Mouse (Mus musculus): Measurements from ENCODE around the gene Slc12a7. TPM values are rescaled to one million over a fixed set of nuclear protein-coding genes. Genes with fewer than 3 reads are reported as not detected.

Gene Slc12a7
- polyA plus RNA-seq, 1 experiment from 2014 or later: 20.1 TPM

- ATAC-seq (ENCODE audit: insufficient number of reproducible peaks, insufficient read depth, low FRiP score, low read depth): no peak
- Histone ChIP-seq H3K9me3 (ENCODE audit: control insufficient read depth, low read depth, low read length) (no peaks in the 10 kb centered on the region), H3K9ac (replicated peaks; ENCODE audit: low read depth, low read length) (no peak overlapping the region), H3K27ac (ENCODE audit: low read length) (no peak overlapping the region), H3K4me3 (ENCODE audit: low read depth, low read length) (no peak overlapping the region), H3K4me1 (ENCODE audit: control insufficient read depth, insufficient read depth, low read length) (no peaks in the 10 kb centered on the region), H3K27me3 (ENCODE audit: control insufficient read depth, insufficient read depth, low read length) (no peaks in the 10 kb centered on the region), H3K36me3 (ENCODE audit: control insufficient read depth, insufficient read depth, low read length) (peaks cover 1% of the 10 kb centered on the region; the same call in 1 of the 2 replicates), H3K4me2 (replicated peaks; ENCODE audit: low read depth, low read length) (no peak overlapping the region)
- 89% methylated on average over 7 of the region's 7 CpGs for WGBS
Observed at GRCm38 (mm10) chr13:73821251-73821650, 88.4 kb downstream of the Slc12a7 start.

DNA sequence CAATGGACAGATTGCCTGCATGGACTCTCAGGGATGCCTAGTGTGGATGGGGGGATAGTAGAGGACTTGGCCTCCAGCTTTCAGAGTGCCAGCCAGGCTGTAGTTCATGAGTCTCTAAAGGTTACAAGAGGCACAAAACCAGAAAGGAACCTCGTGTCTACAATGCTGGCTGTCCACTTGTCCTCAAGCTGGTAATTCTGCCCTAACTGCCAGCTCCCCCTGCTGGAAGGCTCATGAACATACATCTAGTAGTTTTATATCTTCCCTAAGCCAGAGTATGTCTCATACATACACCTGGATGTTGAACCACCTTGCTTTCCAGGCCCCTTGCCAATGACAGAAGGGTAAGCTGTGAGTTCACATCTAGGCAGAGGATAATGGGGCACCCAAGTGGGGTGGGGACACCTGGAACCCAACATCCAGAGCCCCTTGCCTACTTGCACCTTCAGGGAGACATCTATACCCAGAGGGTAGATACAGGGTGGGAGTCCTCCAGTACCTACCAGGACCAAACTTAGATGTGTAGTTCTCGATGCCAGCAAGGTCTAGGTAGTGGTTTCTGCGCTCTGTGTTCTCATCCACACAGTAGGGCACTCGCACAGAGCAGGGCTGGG is 89.4 kb downstream of the Slc12a7 start:
- H3K9ac ChIP-seq (replicated peaks; ENCODE audit: low read depth, low read length): no peak overlapping the region
- no peaks in the 10 kb centered on the region for H3K36me3 ChIP-seq (ENCODE audit: control insufficient read depth, insufficient read depth, low read length)
- ATAC-seq (ENCODE audit: insufficient number of reproducible peaks, insufficient read depth, low FRiP score, low read depth): no peak; the same call in 1 of the 2 replicates
- no peak overlapping the region for H3K27ac ChIP-seq (ENCODE audit: low read length)
- no peak overlapping the region for H3K4me2 ChIP-seq (replicated peaks; ENCODE audit: low read depth, low read length)
- H3K9me3 ChIP-seq (ENCODE audit: control insufficient read depth, low read depth, low read length): no peaks in the 10 kb centered on the region
- no peak overlapping the region for H3K4me3 ChIP-seq (ENCODE audit: low read depth, low read length)
- H3K4me1 ChIP-seq (ENCODE audit: control insufficient read depth, insufficient read depth, low read length): no peaks in the 10 kb centered on the region
- 65% methylated on average over 4 of the region's 4 CpGs for WGBS
- no peaks in the 10 kb centered on the region for H3K27me3 ChIP-seq (ENCODE audit: control insufficient read depth, insufficient read depth, low read length)

DNA sequence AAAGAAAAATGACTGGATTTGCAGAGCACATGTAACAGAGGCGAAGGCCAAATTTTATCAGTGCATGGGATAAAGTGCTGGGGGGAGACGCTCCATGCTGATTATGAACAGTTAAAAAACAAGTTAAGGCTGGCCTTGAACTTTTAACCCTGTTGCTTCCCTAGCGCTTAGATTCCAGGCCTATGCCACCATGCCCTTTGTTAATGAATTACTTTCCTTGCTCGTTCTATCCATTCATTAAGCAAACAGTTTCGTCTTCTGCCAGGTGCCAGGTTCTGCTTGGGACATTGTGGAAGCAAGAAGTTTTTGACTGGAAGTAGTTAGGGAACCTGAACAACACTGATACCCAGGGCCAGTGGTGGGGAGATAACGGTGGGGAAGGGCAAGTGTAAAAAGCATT is 90.8 kb downstream of the Slc12a7 start:
- no peak for ATAC-seq (ENCODE audit: insufficient number of reproducible peaks, insufficient read depth, low FRiP score, low read depth)
- WGBS: 57% methylated on average over 6 of the region's 6 CpGs
- Histone ChIP-seq H3K4me1 (ENCODE audit: control insufficient read depth, insufficient read depth, low read length) (no peaks in the 10 kb centered on the region), H3K36me3 (ENCODE audit: control insufficient read depth, insufficient read depth, low read length) (no peaks in the 10 kb centered on the region), H3K9me3 (ENCODE audit: control insufficient read depth, low read depth, low read length) (no peaks in the 10 kb centered on the region), H3K27me3 (ENCODE audit: control insufficient read depth, insufficient read depth, low read length) (no peaks in the 10 kb centered on the region), H3K4me2 (replicated peaks; ENCODE audit: low read depth, low read length) (no peak overlapping the region), H3K9ac (replicated peaks; ENCODE audit: low read depth, low read length) (no peak overlapping the region), H3K4me3 (ENCODE audit: low read depth, low read length) (no peak overlapping the region), H3K27ac (ENCODE audit: low read length) (no peak overlapping the region)

DNA sequence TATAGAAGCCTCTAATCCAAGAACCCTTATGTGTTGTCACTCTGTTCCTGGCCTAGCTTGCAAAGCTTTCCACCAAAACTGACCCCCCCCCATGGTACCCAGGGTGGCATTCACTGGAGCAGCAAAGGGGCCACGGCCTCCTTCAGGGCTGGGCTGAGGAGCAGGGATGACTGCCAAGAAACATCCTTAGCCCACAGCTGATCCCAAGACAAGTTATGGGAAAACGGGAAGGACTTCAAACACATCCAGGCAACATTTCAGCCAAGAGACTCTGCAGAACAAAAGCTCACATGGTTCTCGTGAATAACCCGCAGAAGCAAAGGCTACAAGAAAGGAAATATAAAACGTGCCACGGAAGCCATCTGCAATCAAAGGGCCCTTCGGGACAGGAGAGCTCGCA is 94.3 kb downstream of the Slc12a7 start:
- Histone ChIP-seq H3K27me3 (ENCODE audit: control insufficient read depth, insufficient read depth, low read length) (no peaks in the 10 kb centered on the region), H3K4me3 (ENCODE audit: low read depth, low read length) (no peak overlapping the region), H3K4me1 (ENCODE audit: control insufficient read depth, insufficient read depth, low read length) (no peaks in the 10 kb centered on the region), H3K9me3 (ENCODE audit: control insufficient read depth, low read depth, low read length) (no peaks in the 10 kb centered on the region), H3K9ac (replicated peaks; ENCODE audit: low read depth, low read length) (no peak overlapping the region), H3K36me3 (ENCODE audit: control insufficient read depth, insufficient read depth, low read length) (no peaks in the 10 kb centered on the region), H3K4me2 (replicated peaks; ENCODE audit: low read depth, low read length) (no peak overlapping the region), H3K27ac (ENCODE audit: low read length) (no peak overlapping the region)
- 81% methylated on average over 8 of the region's 8 CpGs for WGBS
- no peak for ATAC-seq (ENCODE audit: insufficient number of reproducible peaks, insufficient read depth, low FRiP score, low read depth)

DNA sequence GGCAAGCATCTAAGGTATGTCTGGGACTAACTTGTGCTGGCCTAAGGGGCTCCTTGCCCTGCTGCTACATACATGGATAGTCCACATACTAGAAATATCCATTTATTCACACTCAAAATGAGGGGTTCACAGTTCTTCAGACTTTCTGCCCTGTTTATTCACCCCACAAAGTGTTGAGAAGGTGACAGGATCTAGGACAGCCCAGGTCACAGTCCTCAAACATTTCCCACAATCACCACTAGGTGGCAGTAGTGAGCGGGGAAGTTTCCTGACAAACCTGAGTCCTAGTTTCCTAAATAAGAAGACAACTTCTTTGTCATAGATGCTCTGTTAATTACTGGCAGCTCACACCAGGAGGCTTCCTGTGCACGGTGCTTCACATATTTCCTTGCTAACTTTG is 98.6 kb downstream of the Slc12a7 start:
- H3K4me1 ChIP-seq (ENCODE audit: control insufficient read depth, insufficient read depth, low read length): no peaks in the 10 kb centered on the region
- WGBS: 0% methylated on average over 2 of the region's 2 CpGs
- H3K36me3 ChIP-seq (ENCODE audit: control insufficient read depth, insufficient read depth, low read length): no peaks in the 10 kb centered on the region
- H3K4me2 ChIP-seq (replicated peaks; ENCODE audit: low read depth, low read length): no peak overlapping the region
- no peak overlapping the region for H3K27ac ChIP-seq (ENCODE audit: low read length)
- no peak overlapping the region for H3K4me3 ChIP-seq (ENCODE audit: low read depth, low read length)
- H3K9me3 ChIP-seq (ENCODE audit: control insufficient read depth, low read depth, low read length): no peaks in the 10 kb centered on the region
- no peak overlapping the region for H3K9ac ChIP-seq (replicated peaks; ENCODE audit: low read depth, low read length)
- ATAC-seq (ENCODE audit: insufficient number of reproducible peaks, insufficient read depth, low FRiP score, low read depth): no peak; the same call in 1 of the 2 replicates
- no peaks in the 10 kb centered on the region for H3K27me3 ChIP-seq (ENCODE audit: control insufficient read depth, insufficient read depth, low read length)

DNA sequence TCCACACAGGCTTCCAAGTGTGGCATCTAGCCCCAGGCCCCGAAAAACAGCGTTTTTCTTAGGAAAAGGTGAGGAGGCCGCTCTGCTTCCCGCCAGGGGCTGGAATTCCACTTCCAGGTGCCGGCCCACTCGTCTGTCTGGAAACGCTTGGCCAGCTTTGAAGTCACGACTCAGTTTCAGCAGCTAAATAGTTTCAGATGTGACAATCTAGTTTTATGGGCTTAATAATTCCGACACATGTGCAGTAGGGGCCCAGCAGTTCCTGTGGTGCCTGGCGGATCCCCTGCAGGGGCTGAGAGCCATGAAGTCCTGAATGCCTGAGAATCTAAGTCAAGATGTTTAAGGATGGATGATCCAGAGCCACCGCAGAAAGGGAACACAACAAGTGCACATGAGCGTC is 100.9 kb downstream of the Slc12a7 start:
- Histone ChIP-seq H3K27me3 (ENCODE audit: control insufficient read depth, insufficient read depth, low read length) (no peaks in the 10 kb centered on the region), H3K4me1 (ENCODE audit: control insufficient read depth, insufficient read depth, low read length) (0 out of 2 replicates have a peak, but pooled peaks cover 5% of the 10 kb centered on the region), H3K9me3 (ENCODE audit: control insufficient read depth, low read depth, low read length) (no peaks in the 10 kb centered on the region), H3K9ac (replicated peaks; ENCODE audit: low read depth, low read length) (no peak overlapping the region), H3K36me3 (ENCODE audit: control insufficient read depth, insufficient read depth, low read length) (no peaks in the 10 kb centered on the region), H3K4me3 (ENCODE audit: low read depth, low read length) (no peak overlapping the region), H3K4me2 (replicated peaks; ENCODE audit: low read depth, low read length) (no peak overlapping the region), H3K27ac (ENCODE audit: low read length) (no peak overlapping the region)
- 62% methylated on average over 12 of the region's 12 CpGs for WGBS
- ATAC-seq (ENCODE audit: insufficient number of reproducible peaks, insufficient read depth, low FRiP score, low read depth): no peak

DNA sequence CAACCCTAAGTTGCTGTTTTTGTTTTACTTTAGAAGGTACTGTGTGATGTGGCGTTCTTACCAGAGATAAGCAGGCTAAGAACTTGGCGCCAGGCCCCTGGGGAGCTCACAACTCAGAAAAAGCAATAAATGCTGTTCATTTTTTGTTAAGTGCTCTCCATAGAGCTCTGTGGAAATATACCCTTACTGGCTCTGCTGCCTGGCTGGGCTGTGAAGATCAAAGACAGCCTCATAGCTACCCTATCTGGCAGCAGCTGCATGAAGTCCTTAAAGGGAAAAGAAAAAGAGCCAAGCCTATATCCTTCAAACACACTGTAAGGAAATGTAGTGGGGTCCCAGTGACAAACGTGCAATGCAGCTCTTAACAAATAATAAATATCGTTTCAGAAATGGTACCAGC is 102.9 kb downstream of the Slc12a7 start:
- no peak overlapping the region for H3K4me2 ChIP-seq (replicated peaks; ENCODE audit: low read depth, low read length)
- no peaks in the 10 kb centered on the region for H3K36me3 ChIP-seq (ENCODE audit: control insufficient read depth, insufficient read depth, low read length)
- no peak overlapping the region for H3K9ac ChIP-seq (replicated peaks; ENCODE audit: low read depth, low read length)
- 0 out of 2 replicates have a peak, but pooled peaks cover 5% of the 10 kb centered on the region for H3K4me1 ChIP-seq (ENCODE audit: control insufficient read depth, insufficient read depth, low read length)
- 49% methylated on average over 4 of the region's 4 CpGs for WGBS
- H3K4me3 ChIP-seq (ENCODE audit: low read depth, low read length): no peak overlapping the region
- H3K27me3 ChIP-seq (ENCODE audit: control insufficient read depth, insufficient read depth, low read length): no peaks in the 10 kb centered on the region
- no peak overlapping the region; the same call in 1 of the 2 replicates for H3K27ac ChIP-seq (ENCODE audit: low read length)
- no peaks in the 10 kb centered on the region for H3K9me3 ChIP-seq (ENCODE audit: control insufficient read depth, low read depth, low read length)
- ATAC-seq (ENCODE audit: insufficient number of reproducible peaks, insufficient read depth, low FRiP score, low read depth): no peak

GRCm38 (mm10) chr13:73836491-73836890 is 103.6 kb downstream of the Slc12a7 start:
- no peak for ATAC-seq (ENCODE audit: insufficient number of reproducible peaks, insufficient read depth, low FRiP score, low read depth)
- H3K9me3 ChIP-seq (ENCODE audit: control insufficient read depth, low read depth, low read length): no peaks in the 10 kb centered on the region
- no peak overlapping the region for H3K9ac ChIP-seq (replicated peaks; ENCODE audit: low read depth, low read length)

DNA sequence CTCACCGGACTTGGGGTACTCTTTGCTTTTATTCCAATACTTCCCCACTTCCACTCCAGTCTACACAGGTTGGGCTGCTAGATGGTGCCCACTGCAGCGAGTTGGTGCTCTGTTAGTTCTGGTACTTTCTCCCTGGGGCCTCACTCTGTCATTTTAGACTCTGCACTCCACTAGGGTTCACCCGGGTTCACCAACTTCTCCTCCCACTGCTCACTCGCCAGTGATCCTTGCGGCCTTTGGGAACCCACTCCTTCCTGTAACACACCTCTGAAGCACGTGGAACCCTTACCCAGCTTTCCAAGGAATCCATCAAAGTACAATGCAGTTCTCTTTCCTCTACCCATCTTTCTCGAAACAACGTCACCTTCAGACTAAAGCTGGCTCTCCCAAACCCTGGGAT is 104.8 kb downstream of the Slc12a7 start:
- WGBS: 60% methylated on average over 8 of the region's 8 CpGs
- H3K27ac ChIP-seq (ENCODE audit: low read length): no peak overlapping the region
- no peaks in the 10 kb centered on the region for H3K36me3 ChIP-seq (ENCODE audit: control insufficient read depth, insufficient read depth, low read length)
- no peaks in the 10 kb centered on the region for H3K27me3 ChIP-seq (ENCODE audit: control insufficient read depth, insufficient read depth, low read length)
- H3K4me1 ChIP-seq (ENCODE audit: control insufficient read depth, insufficient read depth, low read length): 0 out of 2 replicates have a peak, but pooled peaks cover 5% of the 10 kb centered on the region
- no peak overlapping the region for H3K4me2 ChIP-seq (replicated peaks; ENCODE audit: low read depth, low read length)
- no peak overlapping the region for H3K4me3 ChIP-seq (ENCODE audit: low read depth, low read length)
- ATAC-seq (ENCODE audit: insufficient number of reproducible peaks, insufficient read depth, low FRiP score, low read depth): no peak
- H3K9me3 ChIP-seq (ENCODE audit: control insufficient read depth, low read depth, low read length): no peaks in the 10 kb centered on the region
- H3K9ac ChIP-seq (replicated peaks; ENCODE audit: low read depth, low read length): no peak overlapping the region

More at GRCm38 (mm10) chr13:73836491-73836890, 103.6 kb downstream of the Slc12a7 start:
- Histone ChIP-seq H3K4me3 (ENCODE audit: low read depth, low read length) (no peak overlapping the region), H3K4me1 (ENCODE audit: control insufficient read depth, insufficient read depth, low read length) (0 out of 2 replicates have a peak, but pooled peaks cover 5% of the 10 kb centered on the region), H3K36me3 (ENCODE audit: control insufficient read depth, insufficient read depth, low read length) (no peaks in the 10 kb centered on the region), H3K27me3 (ENCODE audit: control insufficient read depth, insufficient read depth, low read length) (no peaks in the 10 kb centered on the region), H3K27ac (ENCODE audit: low read length) (no peak overlapping the region), H3K4me2 (replicated peaks; ENCODE audit: low read depth, low read length) (no peak overlapping the region)
- WGBS: 61% methylated on average over 6 of the region's 6 CpGs
